Mouse (Mus musculus) kidney, postnatal 4 days (tissue): ENCODE results near the gene Tas2r134.
A peak's percentile ranks its signal among the peaks of the same experiment; 100 is the strongest.

Experiments
- DNase-seq, 2 experiments: peaks; one replicate each; pipeline ENCODE4 v3.0.0; 2021; ENCODE audit warnings: mixed read lengths in 2 of 2

Tas2r134 gene

GRCm38 (mm10) chr2:51627211-51627610 lies at the start of gene Tas2r134:
Gene Tas2r134, plus strand, starts transcription at chr2:51627511.
- DNase-seq = no peak

GRCm38 (mm10) chr2:51579767-51580166 lies 47.5 kb upstream of the Tas2r134 start:
- no peak for DNase-seq

- DNase-seq = no peak
Observed at GRCm38 (mm10) chr2:51584050-51585046, 43.0 kb upstream of the Tas2r134 start.

DNA sequence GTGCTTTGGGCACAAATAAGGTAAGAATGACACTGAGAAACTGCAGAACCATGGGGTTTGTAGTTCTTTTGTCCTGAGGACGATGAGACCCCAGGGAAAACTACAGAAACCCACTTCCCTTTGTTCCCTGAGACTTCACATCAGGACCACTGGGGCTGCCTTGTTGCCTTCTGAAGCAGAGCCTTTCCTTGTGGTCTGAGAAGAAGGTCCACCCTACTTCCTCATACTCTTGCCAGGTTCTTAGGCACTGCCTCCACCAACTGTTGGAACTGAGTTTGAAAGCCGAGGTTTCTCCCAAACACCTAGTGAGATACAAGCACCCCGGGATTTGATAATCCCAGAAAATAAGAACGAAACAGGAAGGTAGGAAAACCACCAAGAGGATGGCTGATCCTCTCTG lies 39.0 kb upstream of the Tas2r134 start:
- no peak for DNase-seq

- DNase-seq = no peak
Observed at GRCm38 (mm10) chr2:51588895-51589294, 38.4 kb upstream of the Tas2r134 start.

GRCm38 (mm10) chr2:51589627-51590026 lies 37.7 kb upstream of the Tas2r134 start:
- DNase-seq = no peak

DNA sequence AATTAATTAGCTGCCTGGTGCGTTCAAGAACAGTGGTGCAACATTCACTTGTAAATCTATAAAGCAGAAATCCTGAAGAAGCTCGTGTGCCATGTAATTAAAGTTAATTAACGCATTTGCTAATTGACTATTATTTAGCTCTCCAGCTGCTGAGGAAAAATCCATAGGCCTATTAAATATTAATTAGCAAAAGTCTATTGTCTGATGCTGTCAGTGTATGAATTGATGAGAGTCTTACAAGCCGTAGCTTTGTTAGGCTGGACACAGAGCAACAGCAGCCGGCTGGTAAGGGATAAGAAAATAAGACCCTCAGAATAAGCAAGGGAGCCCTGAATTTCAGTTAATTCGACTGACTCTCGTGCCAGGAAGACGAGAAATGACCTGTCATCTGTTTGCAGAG lies 37.0 kb upstream of the Tas2r134 start:
- no peak for DNase-seq

DNA sequence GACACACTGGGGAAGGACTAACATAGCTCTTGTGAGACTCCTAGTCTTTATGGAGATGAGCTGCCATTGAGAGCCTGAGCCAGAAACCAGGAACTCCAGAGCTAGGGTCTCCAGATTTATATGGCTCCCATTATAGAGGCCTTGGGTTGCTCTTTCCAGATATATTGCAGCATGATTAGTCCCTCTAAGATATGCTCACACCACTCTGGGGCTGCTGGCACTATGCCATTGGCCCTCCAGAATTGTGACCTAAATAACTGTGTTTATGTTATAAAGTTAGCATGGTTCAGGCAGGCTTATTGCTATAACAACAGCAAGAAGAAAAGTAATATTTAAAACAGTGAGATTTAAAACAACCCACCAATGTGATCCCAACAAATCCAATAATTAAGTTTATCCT lies 35.2 kb upstream of the Tas2r134 start:
- DNase-seq = no peak

GRCm38 (mm10) chr2:51599473-51600201 lies 27.7 kb upstream of the Tas2r134 start:
- DNase-seq = peak; percentile 5 to 9

GRCm38 (mm10) chr2:51600202-51600487 lies 27.2 kb upstream of the Tas2r134 start:
- DNase-seq = no peak

DNA sequence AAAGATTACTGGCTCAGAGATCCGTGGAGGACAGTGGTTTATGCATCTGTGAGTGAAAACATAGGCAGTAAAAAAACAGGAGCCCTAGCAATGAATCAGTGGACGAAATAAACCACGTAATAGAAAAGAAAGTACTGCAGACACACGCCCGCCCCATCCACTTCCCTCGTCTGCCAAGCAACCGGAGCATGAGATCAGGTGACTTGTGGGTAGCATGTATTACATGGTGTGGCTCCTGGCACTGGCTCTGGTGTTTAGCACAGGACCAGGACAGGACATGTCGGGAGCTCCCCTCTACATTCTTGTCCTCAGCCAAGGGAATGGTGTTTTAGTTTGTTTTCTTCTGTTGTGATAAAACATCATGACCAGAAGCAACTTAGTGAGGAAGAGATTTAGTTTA lies 26.4 kb upstream of the Tas2r134 start:
- DNase-seq = no peak

GRCm38 (mm10) chr2:51610305-51610704 lies 17.0 kb upstream of the Tas2r134 start:
- no peak for DNase-seq

DNA sequence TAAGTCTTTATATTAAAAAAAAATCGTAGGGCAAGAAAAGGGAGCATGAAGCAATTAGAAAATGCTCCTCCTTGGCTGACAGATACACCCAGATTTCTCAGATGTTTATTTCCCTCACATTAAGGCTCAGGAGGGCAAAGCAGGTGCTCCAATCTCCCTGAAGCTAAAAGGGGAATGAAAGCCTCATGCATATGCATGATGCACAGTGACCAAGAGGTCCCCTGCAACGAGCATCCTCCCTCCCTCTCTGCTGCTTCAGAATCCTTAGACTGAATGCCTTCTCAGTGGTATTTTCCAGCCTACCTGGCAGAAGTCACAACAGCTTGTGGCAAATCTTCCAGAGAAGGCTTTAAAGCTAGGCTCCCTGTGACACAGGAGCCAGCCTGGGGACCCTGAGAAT lies 16.4 kb upstream of the Tas2r134 start:
- DNase-seq = no peak

GRCm38 (mm10) chr2:51613716-51614115 lies 13.6 kb upstream of the Tas2r134 start:
- DNase-seq = no peak

GRCm38 (mm10) chr2:51621931-51622330 lies 5.4 kb upstream of the Tas2r134 start:
- no peak for DNase-seq

- no peak for DNase-seq
Observed at GRCm38 (mm10) chr2:51626007-51626406, 1.3 kb upstream of the Tas2r134 start.

DNA sequence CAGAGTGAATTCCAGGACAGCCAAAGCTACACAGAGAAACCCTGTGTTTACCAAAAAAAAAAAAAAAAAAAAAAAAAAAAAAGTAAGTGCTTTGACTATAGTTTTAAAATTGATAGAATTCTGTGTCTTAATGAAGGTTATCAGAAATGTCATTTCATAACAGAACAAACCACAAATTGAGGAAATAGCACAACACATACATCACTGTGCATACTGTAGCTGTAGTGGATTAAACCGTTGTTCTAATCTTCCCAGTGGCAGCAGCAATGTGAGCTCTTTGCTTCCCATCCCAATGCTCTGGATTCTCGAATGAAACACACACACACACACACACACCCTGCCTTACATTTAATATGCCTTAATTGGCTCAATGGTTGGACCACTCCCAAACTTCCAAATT lies 4.1 kb downstream of the Tas2r134 start:
- DNase-seq = no peak

- no peak for DNase-seq
Observed at GRCm38 (mm10) chr2:51637681-51638080, 10.4 kb downstream of the Tas2r134 start.

DNA sequence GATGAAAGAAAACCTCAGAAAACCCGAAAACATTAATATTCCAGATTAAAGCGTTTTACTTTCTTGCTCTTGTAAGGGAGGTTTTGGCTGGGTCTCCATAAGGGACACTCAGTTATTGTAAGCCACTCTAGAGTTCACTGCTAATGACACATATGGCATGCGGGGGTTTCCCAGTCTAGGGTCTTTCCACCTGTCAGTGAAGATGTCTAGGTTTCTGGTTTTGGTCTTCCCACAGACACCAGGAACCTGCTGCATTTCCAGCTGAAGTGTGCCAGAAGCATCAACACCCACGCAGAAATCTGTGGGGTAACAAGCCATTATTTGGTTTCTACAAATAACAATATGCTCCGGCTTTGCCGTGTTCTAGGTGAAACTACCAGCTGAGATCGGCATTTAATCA lies 14.3 kb downstream of the Tas2r134 start:
- DNase-seq = no peak

- peak; percentile 45 to 50 for DNase-seq
Observed at GRCm38 (mm10) chr2:51643244-51644139, 16.2 kb downstream of the Tas2r134 start.

DNA sequence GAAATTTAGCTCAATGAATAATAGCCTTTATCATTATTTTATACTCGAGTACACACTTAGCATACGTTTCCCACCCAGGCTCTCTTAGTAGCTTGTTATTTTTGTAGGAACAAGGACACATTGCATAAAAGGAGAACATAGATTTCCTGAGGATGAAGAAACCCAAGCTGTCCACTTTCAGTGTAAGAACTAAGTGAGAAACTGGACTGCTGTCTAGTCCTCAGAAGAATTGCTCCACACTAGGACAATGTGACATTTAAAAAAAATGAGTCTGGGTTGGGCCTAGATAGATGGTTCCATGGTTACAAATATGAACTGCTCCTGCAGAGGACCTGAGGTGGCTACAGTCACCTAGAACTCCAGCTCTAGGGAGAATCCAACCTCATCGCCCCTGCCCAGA lies 20.7 kb downstream of the Tas2r134 start:
- DNase-seq = no peak

- DNase-seq = no peak
Observed at GRCm38 (mm10) chr2:51649887-51650286, 22.6 kb downstream of the Tas2r134 start.

GRCm38 (mm10) chr2:51652086-51652485 lies 24.8 kb downstream of the Tas2r134 start:
- DNase-seq = no peak
